Mouse (Mus musculus) granulocyte monocyte progenitor cell, adult 5-6 weeks (primary cell): ENCODE measurements around the gene Ulk4. TPM values are rescaled to one million over a fixed set of nuclear protein-coding genes. Genes with fewer than 3 reads are reported as not detected.

Experiments
- ATAC-seq: replicated peaks from 2 replicates; pipeline ENCODE4 v1.8.0; 2016; ENCODE audit warnings: mild to moderate bottlenecking, moderate TSS enrichment, inconsistent platforms; ENCODE audit not compliant: poor library complexity, severe bottlenecking
- total RNA-seq, 2 experiments: library from RNA; stranded (forward) in 1 of 2; stranded (reverse) in 1 of 2; fragments of 200-712, 200-1000 nt in 1 of 2; fragments of >200 nt in 1 of 2; fragmentation: Nextera tagmentation in 1 of 2; gene quantifications; 2 replicates each; pipeline ENCODE4 v1.2.3; 2014 to 2017

The Ulk4 gene
- total RNA-seq, 2 experiments from 2014 or later, result 2.6 TPM; not detected in 1

- ATAC-seq, result no peak
Observed at GRCm38 (mm10) chr9:121038396-121038795, 238.6 kb downstream of the Ulk4 start.

- ATAC-seq, result no peak
Observed at GRCm38 (mm10) chr9:121037975-121038374, 239.0 kb downstream of the Ulk4 start.

GRCm38 (mm10) chr9:121035296-121035695, 241.7 kb downstream of the Ulk4 start:
- no peak for ATAC-seq

GRCm38 (mm10) chr9:121033596-121033995, 243.4 kb downstream of the Ulk4 start:
- no peak for ATAC-seq

- no peak for ATAC-seq
Observed at GRCm38 (mm10) chr9:121032322-121032964, 244.6 kb downstream of the Ulk4 start.

- no peak for ATAC-seq
Observed at GRCm38 (mm10) chr9:121030949-121031348, 246.0 kb downstream of the Ulk4 start.

- no peak for ATAC-seq
Observed at GRCm38 (mm10) chr9:121029786-121030185, 247.2 kb downstream of the Ulk4 start.

- ATAC-seq, result no peak
Observed at GRCm38 (mm10) chr9:121023526-121024264, 253.3 kb downstream of the Ulk4 start.

GRCm38 (mm10) chr9:121020360-121020759, 256.6 kb downstream of the Ulk4 start:
- no peak for ATAC-seq

GRCm38 (mm10) chr9:121019932-121020331, 257.1 kb downstream of the Ulk4 start:
- ATAC-seq, result no peak

- ATAC-seq, result no peak
Observed at GRCm38 (mm10) chr9:121018524-121019315, 258.3 kb downstream of the Ulk4 start.

GRCm38 (mm10) chr9:121015810-121016502, 261.0 kb downstream of the Ulk4 start:
- ATAC-seq, result no peak

GRCm38 (mm10) chr9:121011540-121011939, 265.5 kb downstream of the Ulk4 start:
- ATAC-seq, result no peak

- ATAC-seq, result no peak
Observed at GRCm38 (mm10) chr9:121010544-121010943, 266.5 kb downstream of the Ulk4 start.

- no peak for ATAC-seq
Observed at GRCm38 (mm10) chr9:121005961-121006360, 271.0 kb downstream of the Ulk4 start.

- ATAC-seq, result no peak
Observed at GRCm38 (mm10) chr9:121001681-121002540, 275.1 kb downstream of the Ulk4 start.

GRCm38 (mm10) chr9:121000641-121001320, 276.2 kb downstream of the Ulk4 start:
- no peak for ATAC-seq

- no peak for ATAC-seq
Observed at GRCm38 (mm10) chr9:120998696-120999095, 278.3 kb downstream of the Ulk4 start.
